Mouse (Mus musculus): ENCODE data around the gene Clp1. TPM values are rescaled to one million over a fixed set of nuclear protein-coding genes. Genes with fewer than 3 reads are reported as not detected.
A peak's percentile ranks its signal among the peaks of the same experiment; 100 is the strongest.

The Clp1 gene
- polyA plus RNA-seq, 1 experiment from 2014 or later: 19.3 TPM

DNA sequence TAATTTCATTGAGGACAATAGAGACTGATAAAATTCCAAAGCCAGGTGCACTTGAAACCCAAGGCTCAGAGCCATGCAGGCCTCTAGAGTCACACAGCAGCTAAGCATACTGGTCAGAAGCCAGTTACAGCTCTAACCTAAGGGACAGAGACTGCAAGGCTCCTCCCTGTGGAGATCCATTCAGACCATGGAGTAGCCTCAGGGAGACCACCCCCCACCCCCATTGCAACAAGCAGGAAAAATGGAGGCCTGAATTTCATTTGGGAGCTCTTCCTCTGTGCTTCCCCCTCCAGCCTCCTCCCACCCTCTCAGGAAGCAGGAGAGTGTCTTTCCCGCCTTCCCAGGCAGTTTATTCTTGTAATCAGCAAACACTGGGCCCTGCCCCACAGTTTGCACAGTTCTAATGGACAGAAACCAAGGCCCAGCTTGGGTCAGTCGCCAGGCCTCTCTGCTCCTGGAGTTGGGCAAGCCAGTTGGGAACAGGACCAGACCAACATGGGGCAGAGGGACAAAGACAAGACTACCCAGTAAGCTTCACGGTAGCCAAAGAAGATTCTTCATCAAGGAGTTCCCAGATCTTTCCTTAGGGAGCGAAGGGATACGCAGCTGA, 14.8 kb upstream of the Clp1 start:
- H3K9me3 ChIP-seq (ENCODE audit: low read length): no peaks in the 10 kb centered on the region
- peaks cover 25% of the 10 kb centered on the region for H3K4me1 ChIP-seq (ENCODE audit: insufficient read depth, low read depth, low read length)
- peak overlapping the region; percentile 84 for H3K4me3 ChIP-seq (ENCODE audit: low read depth, low read length)
- no peak for TF ChIP-seq CTCF (IDR thresholded peaks at IDR 0.05)
- no peak for TF ChIP-seq EP300 (IDR thresholded peaks at IDR 0.05)
- ATAC-seq: no peak
- no peak overlapping the region for H3K9ac ChIP-seq (replicated peaks; ENCODE audit: low read depth)
- WGBS: 1% methylated on average over 5 of the region's 5 CpGs
- H3K27me3 ChIP-seq (replicated peaks; ENCODE audit: insufficient read depth, low read length): no peaks in the 10 kb centered on the region
- H3K36me3 ChIP-seq (ENCODE audit: insufficient read depth, low read length): no peaks in the 10 kb centered on the region
- DNase-seq (ENCODE audit: low spot score): peak; percentile 42
- H3K27ac ChIP-seq (ENCODE audit: low read length): peak overlapping the region; percentile 91
- peak overlapping the region; percentile 91 for H3K4me2 ChIP-seq (replicated peaks; ENCODE audit: low read depth, low read length)

- WGBS: 50% methylated on average over 15 of the region's 15 CpGs
- H3K4me3 ChIP-seq (ENCODE audit: low read depth, low read length): no peak overlapping the region
- DNase-seq (ENCODE audit: low spot score) (peak; percentile 62), ATAC-seq (no peak)
- no peak for TF ChIP-seq EP300 (IDR thresholded peaks at IDR 0.05)
- peak; percentile 58 for TF ChIP-seq CTCF (IDR thresholded peaks at IDR 0.05)
- H3K27me3 ChIP-seq (replicated peaks; ENCODE audit: insufficient read depth, low read length): 0 out of 2 replicates have a peak, but pooled peaks cover under 1% of the 10 kb centered on the region
- H3K36me3 ChIP-seq (ENCODE audit: insufficient read depth, low read length): no peaks in the 10 kb centered on the region
- no peak overlapping the region for H3K9ac ChIP-seq (replicated peaks; ENCODE audit: low read depth)
- no peaks in the 10 kb centered on the region for H3K9me3 ChIP-seq (ENCODE audit: low read length)
- peaks cover 25% of the 10 kb centered on the region for H3K4me1 ChIP-seq (ENCODE audit: insufficient read depth, low read depth, low read length)
- no peak overlapping the region for H3K27ac ChIP-seq (ENCODE audit: low read length)
- peak overlapping the region; percentile 9; the same call in 1 of the 2 replicates for H3K4me2 ChIP-seq (replicated peaks; ENCODE audit: low read depth, low read length)
These were observed 13.6 kb upstream of the Clp1 start for GRCm38 (mm10) chr2:84740608-84741333.

DNA sequence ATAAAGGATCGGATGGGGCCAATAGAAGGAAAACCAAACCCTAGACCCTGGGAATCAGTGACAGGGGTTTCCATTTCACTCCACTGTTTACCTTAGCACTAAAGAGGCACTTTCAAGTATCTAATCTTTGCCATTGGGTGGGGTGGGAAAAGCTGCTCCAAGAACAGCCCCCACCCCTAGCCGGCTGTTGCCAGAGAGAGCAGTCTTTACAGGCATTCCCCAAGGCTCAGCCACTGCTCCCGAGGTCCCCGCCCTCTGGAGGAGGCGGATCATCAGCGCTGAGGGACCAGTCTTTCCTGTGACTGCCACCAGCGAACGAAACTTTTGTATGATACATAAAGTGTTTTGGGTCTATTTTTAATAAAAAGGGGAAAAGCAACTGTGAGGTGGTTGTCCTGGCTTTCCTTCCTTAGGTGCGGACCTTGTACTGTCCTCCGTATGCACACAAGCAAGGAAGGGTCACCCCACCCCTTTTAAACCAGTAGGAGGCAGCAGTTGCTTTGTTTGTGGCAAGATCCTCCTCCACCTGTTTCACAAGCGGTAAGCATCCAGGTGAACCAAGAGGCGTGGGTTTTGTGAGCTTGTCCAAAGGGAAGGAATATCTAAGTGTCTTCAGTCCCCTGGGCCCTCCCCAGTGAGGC, 11.2 kb upstream of the Clp1 start:
- Histone ChIP-seq H3K27ac (ENCODE audit: low read length) (no peak overlapping the region), H3K9me3 (ENCODE audit: low read length) (no peaks in the 10 kb centered on the region), H3K4me2 (replicated peaks; ENCODE audit: low read depth, low read length) (peak overlapping the region; percentile 48), H3K36me3 (ENCODE audit: insufficient read depth, low read length) (no peaks in the 10 kb centered on the region), H3K9ac (replicated peaks; ENCODE audit: low read depth) (no peak overlapping the region), H3K4me3 (ENCODE audit: low read depth, low read length) (peak overlapping the region; percentile 10; the same call in 1 of the 2 replicates), H3K4me1 (ENCODE audit: insufficient read depth, low read depth, low read length) (peaks cover 28% of the 10 kb centered on the region), H3K27me3 (replicated peaks; ENCODE audit: insufficient read depth, low read length) (0 out of 2 replicates have a peak, but pooled peaks cover 11% of the 10 kb centered on the region)
- TF ChIP-seq EP300 (IDR thresholded peaks at IDR 0.05) (no peak), CTCF (IDR thresholded peaks at IDR 0.05) (peak; percentile 76)
- DNase-seq (ENCODE audit: low spot score): peak; percentile 72
- ATAC-seq: 0 out of 2 replicates have a peak, but pooled peaks have one; percentile 15
- WGBS: 2% methylated on average over 12 of the region's 12 CpGs

GRCm38 (mm10) chr2:84737451-84737925, 10.3 kb upstream of the Clp1 start:
- DNase-seq (ENCODE audit: low spot score) (no peak), ATAC-seq (peak; percentile 10; the same call in 1 of the 2 replicates)
- Histone ChIP-seq H3K36me3 (ENCODE audit: insufficient read depth, low read length) (no peaks in the 10 kb centered on the region), H3K27ac (ENCODE audit: low read length) (no peak overlapping the region), H3K4me1 (ENCODE audit: insufficient read depth, low read depth, low read length) (peaks cover 26% of the 10 kb centered on the region), H3K4me3 (ENCODE audit: low read depth, low read length) (no peak overlapping the region), H3K4me2 (replicated peaks; ENCODE audit: low read depth, low read length) (no peak overlapping the region; the same call in 1 of the 2 replicates), H3K27me3 (replicated peaks; ENCODE audit: insufficient read depth, low read length) (0 out of 2 replicates have a peak, but pooled peaks cover 11% of the 10 kb centered on the region), H3K9me3 (ENCODE audit: low read length) (no peaks in the 10 kb centered on the region), H3K9ac (replicated peaks; ENCODE audit: low read depth) (no peak overlapping the region)
- TF ChIP-seq CTCF (IDR thresholded peaks at IDR 0.05) (peak; percentile 56), EP300 (IDR thresholded peaks at IDR 0.05) (no peak)
- 4% methylated on average over 8 of the region's 8 CpGs for WGBS

GRCm38 (mm10) chr2:84736312-84737161, 9.4 kb upstream of the Clp1 start:
- TF ChIP-seq CTCF (IDR thresholded peaks at IDR 0.05) (no peak), EP300 (IDR thresholded peaks at IDR 0.05) (no peak)
- Histone ChIP-seq H3K9ac (replicated peaks; ENCODE audit: low read depth) (no peak overlapping the region), H3K36me3 (ENCODE audit: insufficient read depth, low read length) (no peaks in the 10 kb centered on the region), H3K4me2 (replicated peaks; ENCODE audit: low read depth, low read length) (peak overlapping the region; percentile 19), H3K9me3 (ENCODE audit: low read length) (no peaks in the 10 kb centered on the region), H3K27ac (ENCODE audit: low read length) (no peak overlapping the region), H3K4me1 (ENCODE audit: insufficient read depth, low read depth, low read length) (peaks cover 16% of the 10 kb centered on the region; the same call in 1 of the 2 replicates), H3K27me3 (replicated peaks; ENCODE audit: insufficient read depth, low read length) (0 out of 2 replicates have a peak, but pooled peaks cover 11% of the 10 kb centered on the region), H3K4me3 (ENCODE audit: low read depth, low read length) (no peak overlapping the region; the same call in 1 of the 2 replicates)
- 4% methylated on average over 27 of the region's 27 CpGs for WGBS
- DNase-seq (ENCODE audit: low spot score) (no peak), ATAC-seq (no peak)

Data from lung, postnatal 0 days (tissue).